Mouse (Mus musculus) kidney, embryonic 14.5 days (tissue): ENCODE results near the gene Gm7682. TPM values are rescaled to one million over a fixed set of nuclear protein-coding genes. Genes with fewer than 3 reads are reported as not detected.
"Not testable (repeated sequence)": the region's sequence is repeated elsewhere in the genome, so short reads cannot be mapped to it uniquely, and the experiment has no call there.

ENCODE experiments used
- ATAC-seq: fragments of 200-750 bp; cut with Nextera tagmentation; 2 replicates; pipeline ENCODE4 v1.8.0; 2017; ENCODE audit warnings: moderate number of reproducible peaks, mild to moderate bottlenecking, moderate TSS enrichment, moderate library complexity; ENCODE audit not compliant: low FRiP score, low TSS enrichment
- H3K27ac ChIP-seq: fragments of 300-500 bp; sonication (generic); 2 replicates; pipeline ENCODE4 v1.5.1; 2014; ENCODE audit warnings: low read depth, mild to moderate bottlenecking, low read length, moderate library complexity, mixed read lengths
- H3K27me3 ChIP-seq: fragments of 300-500 bp; sonication (generic); 2 replicates; pipeline ENCODE4 v1.6.1; 2014; ENCODE audit warnings: mild to moderate bottlenecking, low read length; ENCODE audit not compliant: control insufficient read depth, insufficient read depth
- H3K36me3 ChIP-seq: fragments of 300-500 bp; sonication (generic); 2 replicates; pipeline ENCODE4 v1.6.1; 2014; ENCODE audit warnings: low read length, mixed read lengths; ENCODE audit not compliant: control insufficient read depth, insufficient read depth
- H3K4me1 ChIP-seq: fragments of 300-500 bp; sonication (generic); 2 replicates; pipeline ENCODE4 v1.6.1; 2014; ENCODE audit warnings: low read length, mixed read lengths; ENCODE audit not compliant: control insufficient read depth, insufficient read depth
- H3K4me2 ChIP-seq: fragments of 300-500 bp; sonication (generic); replicated peaks from 2 replicates; pipeline ENCODE4 v1.6.1; 2014; ENCODE audit warnings: low read depth, mild to moderate bottlenecking, low read length
- H3K4me3 ChIP-seq: fragments of 300-500 bp; sonication (generic); 2 replicates; pipeline ENCODE4 v1.5.1; 2014; ENCODE audit warnings: mild to moderate bottlenecking, low read length
- H3K9ac ChIP-seq: fragments of 300-500 bp; sonication (generic); 2 replicates; pipeline ENCODE4 v1.6.1; 2014; ENCODE audit warnings: low read depth, mild to moderate bottlenecking, low read length, moderate library complexity
- H3K9me3 ChIP-seq: fragments of 300-500 bp; sonication (generic); 2 replicates; pipeline ENCODE4 v1.6.1; 2016; ENCODE audit warnings: low read length; ENCODE audit not compliant: control insufficient read depth
- WGBS: fragments of 180-500 bp; shearing (Covaris S2); extraction: QIAGEN DNeasy Blood & Tissue Kit; methylation state at CpG from one replicate; pipeline ENCODE4 v1.1.7; 2014; 5-methylcytosine and 5-hydroxymethylcytosine counted together
- polyA plus RNA-seq: library from polyadenylated mRNA; unstranded; fragments of >200 nt; fragmentation: Nextera tagmentation; extraction: Ambion mirVana; gene quantifications from 2 replicates; pipeline ENCODE4 v1.2.1, GENCODE M21; 2014

The Gm7682 gene
- polyA plus RNA-seq: not detected in 2 replicates

- H3K36me3 ChIP-seq, H3K4me3 ChIP-seq, H3K9ac ChIP-seq, H3K27me3 ChIP-seq, H3K4me2 ChIP-seq, ATAC-seq, H3K4me1 ChIP-seq, H3K27ac ChIP-seq, H3K9me3 ChIP-seq: not testable (repeated sequence)
- no CpG with 5 or more reads among the region's 3 CpGs for WGBS
Measured at GRCm38 (mm10) chr5:94445484-94445883, at the start of gene Gm7682. Gm7682 (plus strand) TSS chr5:94445784.

Other genes starting within 250 kb of the Gm7682 start
- gene Gm3106, start 227.8 kb upstream of the Gm7682 start, polyA plus RNA-seq: not detected in 2 replicates
- not detected in 2 replicates for gene A430089I19Rik, start 139.0 kb upstream of the Gm7682 start, polyA plus RNA-seq
- gene Gm6502, start 131.3 kb upstream of the Gm7682 start, polyA plus RNA-seq: not detected in 2 replicates
- gene AA792892, start 106.0 kb upstream of the Gm7682 start, polyA plus RNA-seq: not detected in 2 replicates
- gene Gm3139, start 80.5 kb downstream of the Gm7682 start, polyA plus RNA-seq: not detected in 2 replicates
- gene Gm3147, start 170.6 kb downstream of the Gm7682 start, polyA plus RNA-seq: not detected in 2 replicates
- gene Gm6509, start 178.2 kb downstream of the Gm7682 start, polyA plus RNA-seq: not detected in 2 replicates
- not detected in 2 replicates for gene Gm6205, start 202.6 kb downstream of the Gm7682 start, polyA plus RNA-seq